Mouse (Mus musculus): ENCODE data around the gene Ugt1a8.

- TF ChIP-seq CTCF (conservative IDR thresholded peaks at IDR 0.05; ENCODE audit: low read length) (no peak), NANOG (IDR thresholded peaks at IDR 0.05; ENCODE audit: borderline replicate concordance, low read length) (no peak)
Observed at GRCm38 (mm10) chr1:88255989-88256754, 168.6 kb downstream of the Ugt1a8 start.
